Mouse (Mus musculus) forebrain, embryonic 14.5 days (tissue): Measurements from ENCODE around the gene Lrrc8c. TPM values are rescaled to one million over a fixed set of nuclear protein-coding genes. Genes with fewer than 3 reads are reported as not detected.
"Not testable (repeated sequence)": the region's sequence is repeated elsewhere in the genome, so short reads cannot be mapped to it uniquely, and the experiment has no call there.

ENCODE experiments used
- ATAC-seq: fragments of 200-750 bp; cut with Nextera tagmentation; 2 replicates; pipeline ENCODE4 v1.8.0; 2017; ENCODE audit warnings: mild to moderate bottlenecking, moderate library complexity
- DNase-seq: peaks from one replicate; pipeline ENCODE4 v3.0.0-alpha.2; 2015; ENCODE audit warnings: low spot score
- H3K27ac ChIP-seq: fragments of 300-500 bp; sonication (generic); 2 replicates; pipeline ENCODE4 v1.5.1; 2014; ENCODE audit warnings: low read depth, mild to moderate bottlenecking, control low read depth, low read length, moderate library complexity
- H3K27me3 ChIP-seq: fragments of 300-500 bp; sonication (generic); replicated peaks from 2 replicates; pipeline ENCODE4 v1.6.1; 2014; ENCODE audit warnings: low read length, control low read depth, mixed read lengths; ENCODE audit not compliant: control insufficient read depth, insufficient read depth
- H3K36me3 ChIP-seq: fragments of 300-500 bp; sonication (generic); 2 replicates; pipeline ENCODE4 v1.6.1; 2014; ENCODE audit warnings: low read length, control low read depth; ENCODE audit not compliant: control insufficient read depth, insufficient read depth
- H3K4me1 ChIP-seq: fragments of 300-500 bp; sonication (generic); 2 replicates; pipeline ENCODE4 v1.6.1; 2014; ENCODE audit warnings: antibody characterized with exemption, low read length, control low read depth; ENCODE audit not compliant: control insufficient read depth, insufficient read depth
- H3K4me2 ChIP-seq: fragments of 300-500 bp; sonication (generic); 2 replicates; pipeline ENCODE4 v1.6.1; 2014; ENCODE audit warnings: mild to moderate bottlenecking, control low read depth, low read length
- H3K4me3 ChIP-seq: fragments of 300-500 bp; sonication (generic); 2 replicates; pipeline ENCODE4 v1.5.1; 2014; ENCODE audit warnings: low read depth, low read length, control low read depth
- H3K9ac ChIP-seq: fragments of 300-500 bp; sonication (generic); 2 replicates; pipeline ENCODE4 v1.6.1; 2014; ENCODE audit warnings: mild to moderate bottlenecking, low read length, control low read depth, moderate library complexity
- H3K9me3 ChIP-seq: fragments of 300-500 bp; sonication (generic); replicated peaks from 2 replicates; pipeline ENCODE4 v1.6.1; 2016; ENCODE audit warnings: low read length, control low read depth, mixed read lengths; ENCODE audit not compliant: control insufficient read depth
- WGBS: fragments of 180-500 bp; shearing (Covaris S2); extraction: QIAGEN DNeasy Blood & Tissue Kit; methylation state at CpG from one replicate; pipeline ENCODE4 v1.1.7; 2014; 5-methylcytosine and 5-hydroxymethylcytosine counted together
- polyA plus RNA-seq: library from polyadenylated mRNA; unstranded; fragments of >200 nt; fragmentation: Nextera tagmentation; extraction: Ambion mirVana; gene quantifications from 2 replicates; pipeline ENCODE4 v1.2.1, GENCODE M21; 2014

Lrrc8c gene
- polyA plus RNA-seq, 1 experiment from 2014 or later: 8.6 TPM

DNA sequence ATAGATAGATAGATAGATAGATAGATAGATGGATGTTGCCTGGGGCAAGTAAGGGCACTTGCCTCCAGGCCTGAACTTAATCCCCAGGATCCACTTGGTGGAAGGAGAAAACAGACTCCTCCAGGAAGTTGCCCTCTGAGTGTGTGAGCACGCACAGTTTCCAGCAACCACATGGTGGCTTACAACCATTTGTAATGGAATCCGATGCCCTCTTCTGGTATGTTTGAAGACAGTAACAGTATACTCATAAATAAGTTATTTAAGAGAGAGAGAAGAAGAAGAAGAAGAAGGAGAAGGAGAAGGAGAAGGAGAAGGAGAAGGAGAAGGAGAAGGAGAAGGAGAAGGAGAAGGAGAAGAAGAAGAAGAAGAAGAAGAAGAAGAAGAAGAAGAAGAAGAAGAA lies 119.1 kb downstream of the Lrrc8c start:
- not testable (repeated sequence) for DNase-seq, H3K4me3 ChIP-seq, H3K36me3 ChIP-seq, ATAC-seq, H3K27me3 ChIP-seq, H3K9me3 ChIP-seq, H3K27ac ChIP-seq, H3K9ac ChIP-seq, H3K4me1 ChIP-seq, H3K4me2 ChIP-seq
- 93% methylated on average over 2 of the region's 2 CpGs for WGBS

DNA sequence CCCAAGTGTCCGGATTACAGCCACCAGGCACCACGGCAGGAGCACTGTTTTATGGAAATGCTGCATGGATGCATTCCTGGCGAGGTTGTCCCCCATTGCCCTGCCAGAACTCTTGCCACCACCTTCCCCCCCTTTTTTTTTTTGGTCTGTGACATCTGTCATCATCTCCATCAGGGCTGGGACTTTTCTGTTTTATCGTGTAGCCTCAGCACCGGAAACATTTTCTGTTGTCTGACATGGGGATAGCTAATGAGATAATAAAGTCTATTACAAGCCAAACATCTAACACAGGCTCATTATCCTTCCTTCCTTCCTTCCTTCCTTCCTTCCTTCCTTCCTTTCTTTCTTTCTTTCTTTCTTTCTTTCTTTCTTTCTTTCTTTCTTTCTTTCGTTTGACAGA lies 119.7 kb downstream of the Lrrc8c start:
- H3K4me2 ChIP-seq: no peak overlapping the region
- no peaks in the 10 kb centered on the region for H3K27me3 ChIP-seq
- no peak for DNase-seq
- H3K36me3 ChIP-seq: no peaks in the 10 kb centered on the region
- H3K9me3 ChIP-seq: no peaks in the 10 kb centered on the region
- 91% methylated on average over 6 of the region's 6 CpGs for WGBS
- H3K4me3 ChIP-seq: no peak overlapping the region
- no peaks in the 10 kb centered on the region for H3K4me1 ChIP-seq
- ATAC-seq: no peak
- no peak overlapping the region for H3K9ac ChIP-seq
- H3K27ac ChIP-seq: no peak overlapping the region

DNA sequence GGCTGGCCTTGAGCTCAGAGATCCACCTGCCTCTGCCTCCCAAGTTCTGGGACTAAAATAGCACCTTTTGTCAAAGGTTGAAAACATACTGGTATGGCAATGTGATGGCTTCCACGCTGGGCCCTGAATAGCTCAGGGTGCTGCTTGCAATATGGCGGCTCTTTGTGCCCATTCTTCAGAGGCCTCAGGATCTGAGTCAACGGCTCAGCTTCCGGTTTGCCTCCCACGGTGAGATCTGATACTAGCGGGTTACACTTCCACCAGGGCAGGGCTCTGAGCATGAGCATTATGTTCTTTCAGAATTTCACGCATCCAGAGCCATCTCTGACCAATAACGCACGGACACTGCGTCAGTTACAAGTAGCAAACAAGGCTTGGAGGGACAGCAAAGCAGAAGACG lies 120.2 kb downstream of the Lrrc8c start:
- H3K4me2 ChIP-seq: no peak overlapping the region
- H3K27ac ChIP-seq: no peak overlapping the region
- DNase-seq: no peak
- H3K9ac ChIP-seq: no peak overlapping the region
- ATAC-seq: no peak
- H3K9me3 ChIP-seq: no peaks in the 10 kb centered on the region
- no peaks in the 10 kb centered on the region for H3K27me3 ChIP-seq
- no peaks in the 10 kb centered on the region for H3K36me3 ChIP-seq
- no peak overlapping the region for H3K4me3 ChIP-seq
- no peaks in the 10 kb centered on the region for H3K4me1 ChIP-seq
- 93% methylated on average over 11 of the region's 11 CpGs for WGBS

DNA sequence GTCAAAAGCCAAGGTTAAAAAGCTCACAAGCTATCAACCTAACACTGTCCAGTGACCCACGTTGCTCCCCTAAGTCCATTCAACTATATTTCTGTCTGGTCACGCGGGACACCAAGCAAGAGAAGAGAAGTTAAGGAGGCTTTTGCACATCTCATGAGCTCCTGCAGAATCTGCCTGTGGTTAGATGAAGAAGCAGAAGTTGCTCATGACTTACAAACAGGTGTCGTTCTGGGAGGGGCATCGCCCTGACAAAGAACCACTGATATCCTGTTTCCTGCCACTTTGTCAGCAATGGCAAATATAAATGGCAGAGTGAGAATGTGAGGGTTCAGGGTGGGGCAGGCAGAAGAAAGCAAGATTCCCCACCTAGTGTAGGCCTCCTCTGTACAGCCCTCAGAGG lies 123.3 kb downstream of the Lrrc8c start:
- H3K9me3 ChIP-seq: no peaks in the 10 kb centered on the region
- no peaks in the 10 kb centered on the region for H3K36me3 ChIP-seq
- DNase-seq (no peak), ATAC-seq (no peak)
- no peaks in the 10 kb centered on the region for H3K27me3 ChIP-seq
- 93% methylated on average over 5 of the region's 5 CpGs for WGBS
- no peaks in the 10 kb centered on the region for H3K4me1 ChIP-seq
- H3K4me2 ChIP-seq: no peak overlapping the region
- H3K9ac ChIP-seq: no peak overlapping the region
- H3K27ac ChIP-seq: no peak overlapping the region
- H3K4me3 ChIP-seq: no peak overlapping the region

DNA sequence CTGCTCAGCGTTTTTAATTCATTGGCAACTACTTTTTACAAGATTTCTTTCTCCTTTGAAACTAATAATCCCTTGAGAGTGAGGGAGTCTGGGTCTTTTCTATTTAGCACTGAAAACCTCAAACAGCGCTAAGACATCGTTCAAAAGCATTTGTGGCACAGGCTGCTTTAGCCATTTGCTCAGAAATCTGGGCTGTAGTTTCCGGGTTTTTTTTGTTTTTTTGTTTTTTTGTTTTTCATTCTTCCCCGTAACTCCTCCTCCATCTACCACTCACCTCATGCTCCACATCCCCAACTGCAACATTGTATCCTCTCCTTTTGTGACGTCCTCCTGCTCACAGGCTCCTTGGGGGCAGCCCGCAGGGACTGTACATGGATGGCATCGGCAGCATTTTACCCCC lies 124.1 kb downstream of the Lrrc8c start:
- H3K4me2 ChIP-seq: no peak overlapping the region
- no peak overlapping the region for H3K4me3 ChIP-seq
- no peak overlapping the region for H3K27ac ChIP-seq
- no peaks in the 10 kb centered on the region for H3K9me3 ChIP-seq
- 55% methylated on average over 8 of the region's 8 CpGs for WGBS
- no peak overlapping the region for H3K9ac ChIP-seq
- DNase-seq: no peak
- no peak for ATAC-seq
- H3K27me3 ChIP-seq: no peaks in the 10 kb centered on the region
- H3K4me1 ChIP-seq: no peaks in the 10 kb centered on the region
- no peaks in the 10 kb centered on the region for H3K36me3 ChIP-seq

DNA sequence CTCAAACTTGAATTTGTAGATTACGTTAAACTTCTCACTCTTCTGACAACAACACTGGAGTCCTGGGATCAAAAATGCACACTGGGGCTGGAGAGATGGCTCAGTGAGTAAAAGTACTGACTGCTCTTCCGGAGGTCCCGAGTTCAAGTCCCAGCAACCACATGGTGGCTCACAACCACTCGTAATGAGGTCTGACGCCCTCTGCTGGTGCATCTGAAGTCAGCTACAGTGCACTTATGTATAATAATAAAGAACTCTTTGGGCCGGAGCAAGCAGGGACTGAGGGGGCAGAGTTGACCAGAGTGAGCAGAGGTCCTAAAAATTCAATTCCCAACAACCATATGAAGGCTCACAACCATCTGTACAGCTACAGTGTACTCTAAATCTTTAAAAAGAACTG lies 125.0 kb downstream of the Lrrc8c start:
- H3K4me1 ChIP-seq: no peaks in the 10 kb centered on the region
- H3K4me2 ChIP-seq: no peak overlapping the region
- H3K27ac ChIP-seq: no peak overlapping the region
- H3K4me3 ChIP-seq: no peak overlapping the region
- no peaks in the 10 kb centered on the region for H3K9me3 ChIP-seq
- 91% methylated on average over 6 of the region's 6 CpGs for WGBS
- DNase-seq: no peak
- H3K27me3 ChIP-seq: no peaks in the 10 kb centered on the region
- no peaks in the 10 kb centered on the region for H3K36me3 ChIP-seq
- H3K9ac ChIP-seq: no peak overlapping the region
- no peak for ATAC-seq

DNA sequence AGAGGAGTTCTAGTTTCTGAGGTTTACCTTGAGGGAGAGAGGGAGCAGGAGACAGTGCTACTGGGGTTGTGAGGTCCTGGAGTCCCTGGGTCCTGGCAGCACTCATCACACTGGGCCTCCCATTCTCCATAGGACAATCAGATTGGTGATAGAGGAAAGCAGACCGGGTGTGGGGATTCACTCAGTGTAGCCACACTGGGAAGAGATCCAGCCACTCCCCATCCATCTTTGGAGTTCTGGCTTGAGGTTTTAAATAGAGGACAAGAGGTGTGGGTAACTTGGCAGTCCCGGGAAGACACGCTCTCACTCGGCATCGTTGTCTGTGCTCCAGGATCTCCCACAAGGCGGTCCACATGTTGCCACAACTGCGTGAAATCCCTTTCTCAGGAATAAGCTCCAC lies 127.9 kb downstream of the Lrrc8c start:
- Histone ChIP-seq H3K9ac (no peak overlapping the region), H3K9me3 (no peaks in the 10 kb centered on the region), H3K4me3 (no peak overlapping the region), H3K27ac (no peak overlapping the region), H3K27me3 (no peaks in the 10 kb centered on the region), H3K36me3 (no peaks in the 10 kb centered on the region), H3K4me1 (no peaks in the 10 kb centered on the region), H3K4me2 (no peak overlapping the region)
- DNase-seq (no peak), ATAC-seq (no peak)
- WGBS: 92% methylated on average over 7 of the region's 7 CpGs

DNA sequence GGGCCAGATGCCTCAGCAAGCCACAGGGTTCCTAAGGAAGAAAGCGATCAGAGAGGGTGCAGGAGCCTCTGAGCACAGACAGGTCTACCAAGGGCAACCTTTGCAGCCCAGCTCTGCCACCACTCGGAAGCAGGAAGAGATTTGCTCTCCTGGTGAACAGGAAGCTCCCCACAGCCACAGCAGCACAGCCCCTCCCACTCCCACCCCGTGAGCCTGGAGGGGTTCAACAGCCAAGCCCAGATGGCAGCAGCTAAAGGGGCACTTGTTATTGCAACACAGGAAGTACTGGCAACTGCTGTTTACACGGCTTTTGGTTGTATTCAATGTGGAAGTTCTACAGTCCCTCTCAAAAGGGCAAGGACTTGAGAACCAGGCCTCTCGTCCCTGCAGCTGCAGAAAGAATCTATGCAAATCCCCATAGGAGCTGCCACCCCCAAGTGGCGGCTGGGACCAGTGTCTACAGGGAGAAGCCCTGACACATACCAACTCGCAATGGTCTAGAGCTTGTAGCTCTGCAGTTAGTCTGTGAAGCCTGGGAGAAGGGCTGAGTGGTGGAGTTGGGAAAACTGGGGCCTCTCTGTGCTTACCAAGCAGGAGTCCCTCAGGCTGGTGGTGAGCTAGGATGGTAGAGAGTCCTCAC lies 129.6 kb downstream of the Lrrc8c start:
- no peak overlapping the region for H3K9ac ChIP-seq
- H3K27me3 ChIP-seq: no peaks in the 10 kb centered on the region
- WGBS: 58% methylated on average over 7 of the region's 7 CpGs
- DNase-seq (peak; percentile 6), ATAC-seq (no peak)
- H3K4me2 ChIP-seq: no peak overlapping the region
- no peaks in the 10 kb centered on the region for H3K4me1 ChIP-seq
- no peaks in the 10 kb centered on the region for H3K9me3 ChIP-seq
- H3K4me3 ChIP-seq: no peak overlapping the region
- H3K36me3 ChIP-seq: no peaks in the 10 kb centered on the region
- no peak overlapping the region for H3K27ac ChIP-seq

DNA sequence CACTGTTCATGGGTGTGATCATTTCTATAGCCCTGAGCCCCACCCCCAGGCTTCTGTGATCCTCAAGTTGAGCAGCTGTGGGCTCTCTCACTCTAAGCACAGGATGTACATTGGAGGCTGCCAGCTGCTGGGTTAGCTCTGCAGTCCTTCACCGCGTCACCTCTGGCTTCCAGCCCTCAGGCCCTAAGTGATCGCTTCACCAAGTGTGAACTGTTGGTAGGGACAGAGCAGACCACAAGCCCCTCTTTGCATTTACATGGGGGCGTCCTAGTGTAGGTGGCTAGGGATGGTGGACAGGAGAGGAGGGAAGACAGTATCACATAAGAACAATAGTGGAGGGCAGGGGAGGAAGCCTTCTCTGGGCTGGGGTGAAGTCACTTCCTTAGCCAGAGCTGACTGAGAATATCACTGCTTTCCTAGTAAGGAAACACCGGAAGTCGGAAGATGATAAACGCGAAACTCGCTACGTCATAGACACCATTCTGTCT lies 130.4 kb downstream of the Lrrc8c start:
- Histone ChIP-seq H3K9ac (no peak overlapping the region), H3K4me1 (no peaks in the 10 kb centered on the region), H3K27ac (no peak overlapping the region), H3K4me2 (no peak overlapping the region), H3K27me3 (no peaks in the 10 kb centered on the region), H3K36me3 (no peaks in the 10 kb centered on the region), H3K9me3 (no peaks in the 10 kb centered on the region), H3K4me3 (no peak overlapping the region)
- 93% methylated on average over 10 of the region's 10 CpGs for WGBS
- no peak for ATAC-seq
- no peak for DNase-seq
